Mouse (Mus musculus) megakaryocyte-erythroid progenitor cell, adult 5-6 weeks (primary cell): ENCODE data around the gene Malrd1. TPM values are rescaled to one million over a fixed set of nuclear protein-coding genes. Genes with fewer than 3 reads are reported as not detected.

Source experiments
- ATAC-seq: replicated peaks from 2 replicates; pipeline ENCODE4 v1.8.0; 2016; ENCODE audit warnings: mild to moderate bottlenecking, inconsistent platforms; ENCODE audit not compliant: severe bottlenecking, poor library complexity, low FRiP score, low TSS enrichment
- total RNA-seq, 2 experiments: library from RNA; stranded (forward) in 1 of 2; stranded (reverse) in 1 of 2; fragments of 200-1000, 215-1000 nt in 1 of 2; fragments of >200 nt in 1 of 2; fragmentation: Nextera tagmentation in 1 of 2; gene quantifications; 2 replicates each; pipeline ENCODE4 v1.2.3; 2014 to 2017

Gene Malrd1
- total RNA-seq (2014; fragmentation: Nextera tagmentation) (not detected in 2 replicates), total RNA-seq (2017) (not detected in 2 replicates)

- ATAC-seq = no peak
Measured at GRCm38 (mm10) chr2:15526241-15526924, at the start of gene Malrd1. Malrd1 (plus strand) TSS chr2:15526479.

DNA sequence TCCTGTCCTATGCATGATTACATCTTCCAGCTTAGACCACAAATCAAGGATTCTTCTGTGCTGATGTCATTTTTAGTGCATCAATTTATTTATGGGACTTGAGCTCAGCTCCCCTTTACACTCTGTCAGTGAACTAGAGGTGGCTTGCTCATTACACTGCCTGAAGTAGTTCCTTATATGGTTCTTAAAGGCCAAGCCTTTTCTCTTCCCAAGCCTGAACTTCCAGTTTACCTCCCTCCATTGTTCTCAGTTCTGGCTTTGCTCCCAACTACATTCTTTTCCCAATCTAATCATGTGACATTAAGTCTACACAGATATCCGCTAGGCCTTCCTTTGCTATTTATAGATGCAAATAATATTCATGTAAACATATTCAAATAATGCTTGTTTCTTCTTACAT, 12.4 kb downstream of the Malrd1 start:
- no peak for ATAC-seq

DNA sequence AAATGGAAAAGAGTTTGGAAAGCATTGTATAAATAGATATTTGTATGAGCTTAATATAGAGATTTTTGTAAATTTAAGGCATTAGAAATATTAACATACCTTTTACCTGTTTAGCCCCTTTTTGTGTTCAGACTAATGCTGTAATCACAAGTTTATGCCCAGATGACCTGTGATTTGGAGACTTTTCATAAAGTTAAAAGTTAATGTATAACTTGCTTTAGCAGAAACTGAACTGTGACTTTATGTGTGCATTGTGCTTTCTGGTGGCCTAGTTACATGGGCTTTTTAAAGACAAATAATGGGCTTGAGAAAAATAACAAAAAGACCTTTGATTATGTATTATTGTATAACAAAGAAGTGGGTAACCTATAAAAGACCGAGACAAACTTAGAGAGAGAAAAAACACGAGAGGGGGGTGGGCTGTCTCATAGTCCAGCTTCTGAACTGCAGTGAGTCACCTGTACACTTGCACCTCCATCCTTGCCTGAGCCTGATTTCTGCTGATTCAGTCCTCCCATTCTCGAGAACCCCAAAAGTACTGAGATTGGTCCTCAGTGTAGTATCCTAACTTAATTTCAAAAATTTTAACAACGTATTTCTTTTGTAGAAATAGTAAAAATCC, 87.2 kb downstream of the Malrd1 start:
- no peak for ATAC-seq

GRCm38 (mm10) chr2:15614026-15614425, 87.7 kb downstream of the Malrd1 start:
- no peak for ATAC-seq

DNA sequence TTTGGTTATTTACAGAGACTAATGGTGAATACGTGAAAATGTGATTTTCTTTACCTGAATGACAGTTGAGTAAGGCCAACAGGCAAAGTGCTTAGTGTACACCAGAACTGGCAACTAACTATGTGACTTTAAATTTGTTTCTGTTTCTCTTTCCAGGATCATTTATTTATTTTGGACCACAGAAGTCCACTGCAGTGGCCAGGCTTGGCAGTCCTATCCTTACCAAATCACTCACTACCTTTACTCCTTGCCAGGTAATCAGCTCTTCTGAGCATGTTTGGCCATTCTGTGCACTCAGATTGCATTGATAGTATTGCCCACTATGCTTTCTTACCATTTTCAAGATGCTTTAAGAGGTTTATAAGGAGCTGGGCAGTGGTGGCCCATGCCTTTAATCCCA, 109.5 kb downstream of the Malrd1 start:
- no peak for ATAC-seq

GRCm38 (mm10) chr2:15643864-15644263, 117.6 kb downstream of the Malrd1 start:
- no peak for ATAC-seq

DNA sequence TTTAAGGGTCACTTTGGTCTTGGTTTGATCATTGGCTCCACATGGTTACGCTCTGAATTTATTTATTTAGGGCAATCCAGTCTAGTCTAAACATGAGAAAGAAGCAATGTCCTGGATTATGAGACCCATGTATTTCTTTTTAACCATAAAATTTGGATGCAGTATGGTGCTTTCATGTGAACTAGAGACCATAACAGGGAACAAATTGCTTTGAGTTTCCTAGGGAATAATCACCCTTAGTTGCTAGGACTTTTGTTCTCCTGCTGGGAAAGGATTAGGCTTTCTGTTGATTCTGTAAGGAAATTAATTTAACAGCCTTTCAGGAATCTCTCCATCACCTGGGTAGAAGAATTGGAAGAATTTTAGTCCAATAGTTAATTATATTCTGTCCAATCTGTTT, 130.1 kb downstream of the Malrd1 start:
- no peak for ATAC-seq

- ATAC-seq = no peak
Measured at GRCm38 (mm10) chr2:15702977-15703376, 176.7 kb downstream of the Malrd1 start.

DNA sequence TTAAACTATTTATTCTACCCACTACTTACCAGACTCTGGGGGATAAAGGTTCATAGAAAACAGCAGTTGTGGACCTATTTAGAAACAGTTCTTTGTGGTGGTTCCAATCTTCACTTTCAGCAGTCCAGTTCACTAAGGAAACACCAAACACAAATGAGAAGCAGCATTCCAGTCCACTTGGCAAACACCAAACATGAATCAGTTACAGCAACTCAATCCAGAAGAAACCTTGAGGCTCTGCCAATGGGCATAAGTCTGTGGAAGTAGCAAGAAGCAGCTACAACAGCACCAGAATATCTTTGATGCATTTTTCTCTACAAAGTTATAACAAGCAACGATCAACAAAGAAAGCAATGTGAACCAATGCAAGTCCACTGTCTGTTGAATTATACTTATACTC, 214.7 kb downstream of the Malrd1 start:
- ATAC-seq = no peak

DNA sequence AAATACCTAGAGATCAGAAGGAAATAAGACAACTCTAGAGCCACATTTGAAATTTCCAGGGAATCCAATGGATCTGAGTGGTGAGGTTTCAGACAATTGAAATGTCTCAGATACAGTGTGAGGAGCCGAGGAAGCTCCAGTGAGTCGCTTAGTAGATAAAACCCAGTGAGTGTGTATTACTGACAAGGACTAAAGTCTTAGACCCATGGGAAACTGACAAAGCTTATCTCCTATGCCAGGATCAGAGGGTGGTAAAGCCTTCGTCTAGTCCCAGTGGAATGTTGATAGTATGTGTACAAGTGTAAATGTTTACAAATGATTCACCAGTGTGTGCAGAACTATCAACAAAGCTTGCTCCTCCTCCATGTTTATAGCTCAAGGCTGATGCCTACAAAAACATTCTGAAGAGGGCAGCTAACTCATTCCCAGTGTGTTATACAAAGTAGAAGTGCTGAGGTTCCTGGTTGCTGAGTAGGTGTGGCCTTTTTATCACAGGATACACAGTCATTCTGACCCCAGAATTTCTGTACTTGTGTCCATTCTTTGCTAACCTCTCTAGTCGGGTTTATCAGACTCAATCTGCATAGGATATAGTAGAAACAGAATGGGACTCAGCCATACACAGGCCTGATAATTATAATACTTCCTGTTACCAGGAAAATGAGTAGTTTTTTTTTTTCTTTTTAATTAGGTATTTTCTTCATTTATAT, 218.9 kb downstream of the Malrd1 start:
- no peak for ATAC-seq

GRCm38 (mm10) chr2:15784818-15785217, 258.5 kb downstream of the Malrd1 start:
- ATAC-seq = no peak

- ATAC-seq = no peak
Measured at GRCm38 (mm10) chr2:15815724-15816123, 289.4 kb downstream of the Malrd1 start.

DNA sequence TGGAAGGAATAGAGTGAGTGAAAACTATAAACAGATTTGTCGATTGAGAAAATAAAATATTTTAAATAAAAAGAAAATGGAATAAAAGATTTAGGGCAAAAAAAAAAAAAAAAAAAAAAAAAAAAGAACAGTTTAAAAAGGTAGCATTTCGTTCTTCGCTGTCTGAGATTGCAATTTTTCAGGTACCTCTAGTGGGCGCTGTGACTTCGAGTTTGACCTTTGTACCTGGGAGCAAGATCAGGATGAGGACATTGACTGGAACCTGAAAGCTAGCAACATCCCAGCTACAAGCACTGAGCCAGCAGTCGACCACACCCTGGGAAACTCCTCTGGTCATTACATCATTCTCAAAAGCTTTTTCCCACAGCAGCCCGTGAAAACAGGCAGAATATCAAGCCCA, 343.1 kb downstream of the Malrd1 start:
- no peak for ATAC-seq

DNA sequence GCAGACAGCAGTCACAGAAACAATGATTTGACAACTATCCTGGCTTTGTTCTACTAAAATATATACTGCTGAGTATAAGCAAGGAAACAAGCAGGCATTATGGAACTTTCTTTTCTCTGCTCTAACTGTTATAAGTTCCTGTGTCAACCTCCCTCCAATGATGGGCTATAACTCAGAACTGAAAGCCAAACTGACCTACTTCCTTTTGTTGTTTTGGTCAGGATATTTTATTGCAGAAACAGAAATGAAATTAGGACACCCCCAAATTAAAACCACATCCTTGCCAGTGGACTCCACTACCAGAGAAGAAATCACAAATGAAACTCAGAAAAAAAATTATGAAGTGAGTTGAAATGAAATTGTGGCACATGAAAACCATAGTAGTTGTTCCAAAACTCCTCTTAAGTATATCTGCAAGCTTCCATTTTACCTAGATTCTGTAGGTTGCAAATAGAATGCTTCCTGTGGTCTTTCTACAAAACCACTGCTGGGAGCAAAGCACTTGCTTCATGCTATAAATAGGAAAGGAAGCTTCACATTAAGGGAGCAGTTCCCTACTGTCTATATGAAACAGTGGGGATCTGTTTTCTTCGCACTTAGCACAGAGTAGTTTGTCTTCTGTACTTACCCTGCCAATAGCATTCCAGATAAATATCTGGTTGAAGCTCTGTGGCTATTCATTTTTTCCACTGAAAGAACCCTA, 367.3 kb downstream of the Malrd1 start:
- ATAC-seq = no peak

DNA sequence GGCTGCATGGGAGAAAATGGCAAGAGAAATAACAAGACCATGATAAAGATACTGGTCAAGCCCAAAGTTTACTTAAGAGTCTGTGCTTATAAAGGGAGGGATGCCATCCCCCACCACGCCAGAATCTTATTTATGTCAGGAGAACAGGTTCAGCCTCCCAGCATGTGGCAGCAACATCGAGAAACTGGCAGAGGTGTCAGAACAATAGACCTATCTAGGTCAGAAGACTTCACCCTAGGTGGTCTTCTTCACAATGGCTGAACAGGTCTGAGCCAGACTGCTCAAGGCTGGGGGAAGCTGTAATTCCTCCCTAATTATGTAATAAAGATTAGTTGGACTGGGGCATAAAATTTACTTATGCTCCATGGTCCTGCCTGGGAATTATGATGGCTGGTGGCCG, 399.2 kb downstream of the Malrd1 start:
- no peak for ATAC-seq

DNA sequence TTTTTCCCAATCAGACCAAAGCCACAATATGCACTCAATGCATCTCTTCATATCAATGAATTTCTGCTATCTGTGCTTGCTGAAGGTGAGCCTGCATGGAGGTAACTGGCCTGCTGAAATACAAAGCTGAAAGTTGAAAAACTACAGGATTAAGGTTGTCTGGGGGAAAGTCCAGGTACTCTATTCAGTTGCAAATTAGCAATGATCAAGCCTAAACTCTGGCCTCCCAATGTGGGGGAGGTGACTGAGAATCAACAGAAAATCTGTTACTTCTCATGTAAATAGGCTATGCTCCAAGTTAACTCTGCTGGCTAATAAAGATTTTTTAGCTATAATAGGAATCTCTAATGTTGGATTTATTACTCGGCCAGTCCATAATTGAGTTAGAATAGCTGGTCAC, 399.8 kb downstream of the Malrd1 start:
- ATAC-seq = no peak

DNA sequence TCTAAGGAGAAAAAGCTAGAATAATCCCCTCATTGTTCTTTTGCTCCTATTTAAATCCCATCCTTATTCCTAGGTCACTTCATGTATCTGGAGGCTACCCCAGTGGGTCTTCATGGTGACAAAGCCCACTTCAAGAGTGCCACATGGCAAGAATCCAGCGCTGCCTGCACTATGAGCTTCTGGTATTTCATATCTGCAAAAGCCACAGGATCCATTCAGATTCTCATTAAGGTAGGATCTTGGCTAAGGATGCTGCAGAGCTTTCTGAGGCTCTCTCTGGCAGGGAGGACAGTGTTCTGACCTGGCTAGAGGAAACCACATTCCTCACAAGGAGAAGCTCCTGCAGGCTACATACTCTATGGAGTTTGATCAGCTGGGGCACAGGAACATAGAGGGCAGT, 405.2 kb downstream of the Malrd1 start:
- ATAC-seq = no peak

DNA sequence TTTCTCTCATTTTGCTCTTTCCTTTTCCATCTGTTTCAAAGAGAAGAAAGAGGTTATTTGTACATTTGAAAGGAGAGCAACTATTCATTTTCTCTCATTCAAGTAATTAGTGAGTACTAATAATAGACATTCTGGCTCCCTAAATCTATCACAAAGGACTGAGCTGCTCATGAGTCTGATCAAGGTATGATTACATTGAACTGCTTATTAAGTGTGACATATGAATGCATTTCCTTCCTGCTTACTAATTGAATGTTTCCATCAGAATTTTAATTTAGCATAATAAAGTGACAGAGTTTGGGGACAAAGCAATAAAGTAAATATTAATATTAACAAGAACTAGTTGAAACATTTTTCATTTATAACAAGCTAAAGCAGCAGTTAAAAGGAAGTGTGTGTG, 405.6 kb downstream of the Malrd1 start:
- no peak for ATAC-seq

- ATAC-seq = no peak
Measured at GRCm38 (mm10) chr2:15932340-15932739, 406.1 kb downstream of the Malrd1 start.

DNA sequence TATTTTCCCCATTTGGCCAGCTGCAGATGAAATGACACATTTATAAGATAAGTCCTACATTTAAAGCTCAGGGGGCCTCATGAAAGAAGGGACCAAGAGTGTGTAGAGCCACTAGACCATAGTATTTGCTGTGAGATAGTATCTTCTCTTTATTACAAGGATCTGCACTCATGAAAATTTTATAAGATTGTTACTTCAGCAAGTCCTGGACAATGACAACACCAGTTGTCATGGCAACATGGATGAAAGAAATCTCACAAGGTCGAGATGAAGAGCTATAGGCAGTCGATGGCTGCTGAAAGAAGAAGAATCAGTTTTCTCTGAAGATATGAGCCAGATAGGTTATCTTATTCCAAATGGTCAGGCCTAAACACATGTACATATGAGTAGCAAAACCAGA, 476.6 kb downstream of the Malrd1 start:
- no peak for ATAC-seq
